Mouse (Mus musculus) Patski (cell line): ENCODE measurements around the gene Insm1. TPM values are rescaled to one million over a fixed set of nuclear protein-coding genes. Genes with fewer than 3 reads are reported as not detected.

Experiments
- ATAC-seq: fragments of 100-300 bp; one replicate; pipeline ENCODE4 v1.8.0; 2021
- CTCF ChIA-PET: fragments of 350-600 bp; sonication (Branson Sonifier 250); formaldehyde crosslinking; loops from one replicate; lab custom pipeline; 2022; ENCODE audit warnings: inconsistent platforms; lab: Charles Lee
- POLR2A ChIA-PET: fragments of 350-600 bp; sonication (Branson Sonifier 250); formaldehyde crosslinking; loops from one replicate; lab custom pipeline; 2022; ENCODE audit warnings: antibody characterized with exemption, inconsistent platforms; lab: Charles Lee
- DNase-seq: peaks from one replicate; pipeline ENCODE4 v3.0.0-alpha.2; 2011; ENCODE audit warnings: low read depth, low spot score
- H3K27me3 ChIP-seq: fragments of 371-371 bp; one replicate; pipeline ENCODE4 v1.5.1; 2021
- CTCF ChIP-seq: fragments of 100-300 bp; IDR thresholded peaks from one replicate; pipeline ENCODE4 v1.5.1; 2021
- in situ Hi-C: fragments of 300-500 bp; cut with MboI; formaldehyde crosslinking; loops from 3 replicates; pipeline ENCODE4 v1.11.1; 2018; ENCODE audit warnings: low pct_unique_long_range_greater_than_20kb, mixed read lengths
- polyA plus RNA-seq: library from polyadenylated mRNA; unstranded; gene quantifications from one replicate; pipeline ENCODE4 v1.2.3, GENCODE M21; 2021

Gene Insm1
- polyA plus RNA-seq, 1 experiment from 2014 or later: not detected

- in situ Hi-C loops: no loop called here
- no peaks in the 10 kb centered on the region for H3K27me3 ChIP-seq
- CTCF ChIA-PET: no interaction called here
- TF ChIP-seq CTCF: no peak
- ATAC-seq: no peak
- DNase-seq: no peak
- POLR2A ChIA-PET: no interaction called here
These were observed 27.3 kb downstream of the Insm1 start for GRCm38 (mm10) chr2:146249033-146249432.

- H3K27me3 ChIP-seq: no peaks in the 10 kb centered on the region
- ChIA-PET CTCF (no interaction called here), POLR2A (no interaction called here)
- no peak for ATAC-seq
- in situ Hi-C loops: no loop called here
- TF ChIP-seq CTCF: no peak
- DNase-seq: no peak
These were observed 28.6 kb downstream of the Insm1 start for GRCm38 (mm10) chr2:146250236-146250904.

GRCm38 (mm10) chr2:146254387-146254786 is 32.7 kb downstream of the Insm1 start:
- TF ChIP-seq CTCF: no peak
- in situ Hi-C loops: no loop called here
- DNase-seq (no peak), ATAC-seq (no peak)
- no peaks in the 10 kb centered on the region for H3K27me3 ChIP-seq
- ChIA-PET CTCF (interaction anchor here (1.5 kb wide), 1 partner anchor 140 kb away, joined by 3 read pairs; no protein-coding TSS in a partner anchor), POLR2A (no interaction called here)

- DNase-seq (no peak), ATAC-seq (no peak)
- CTCF ChIA-PET: interaction anchor here (0.6 to 1.6 kb wide), 5 partner anchors 9 to 159 kb away, joined by 3 to 4 read pairs (median 3); no protein-coding TSS in a partner anchor
- POLR2A ChIA-PET: interaction anchor here (1.4 kb wide), 1 partner anchor 13 kb away, joined by 3 read pairs; no protein-coding TSS in a partner anchor
- in situ Hi-C loops: no loop called here
- H3K27me3 ChIP-seq: no peaks in the 10 kb centered on the region
- no peak for TF ChIP-seq CTCF
These were observed 33.9 kb downstream of the Insm1 start for GRCm38 (mm10) chr2:146255636-146256035.

GRCm38 (mm10) chr2:146256321-146256875 is 34.7 kb downstream of the Insm1 start:
- ChIA-PET POLR2A (no interaction called here), CTCF (interaction anchor here (1.2 to 1.6 kb wide), 4 partner anchors 11 to 158 kb away, joined by 3 to 4 read pairs (median 4); no protein-coding TSS in a partner anchor)
- no peak for DNase-seq
- peak; percentile 64 for TF ChIP-seq CTCF
- in situ Hi-C loops: no loop called here
- H3K27me3 ChIP-seq: no peaks in the 10 kb centered on the region
- ATAC-seq: no peak

GRCm38 (mm10) chr2:146257037-146257436 is 35.3 kb downstream of the Insm1 start:
- ChIA-PET CTCF (interaction anchor here (0.6 to 1.6 kb wide), 6 partner anchors 10 to 299 kb away, joined by 3 to 4 read pairs (median 3); no protein-coding TSS in a partner anchor), POLR2A (no interaction called here)
- no peak for DNase-seq
- no peaks in the 10 kb centered on the region for H3K27me3 ChIP-seq
- ATAC-seq: no peak
- in situ Hi-C loops: no loop called here
- no peak for TF ChIP-seq CTCF

GRCm38 (mm10) chr2:146257609-146258008 is 35.9 kb downstream of the Insm1 start:
- peak; percentile 86 for ATAC-seq
- H3K27me3 ChIP-seq: no peaks in the 10 kb centered on the region
- peak; percentile 27 for TF ChIP-seq CTCF
- no peak for DNase-seq
- ChIA-PET POLR2A (interaction anchor here (0.6 to 0.7 kb wide), 2 partner anchors 56 to 255 kb away, joined by 3 read pairs; no protein-coding TSS in a partner anchor), CTCF (interaction anchor here (0.6 to 1.6 kb wide), 5 partner anchors 9 to 299 kb away, joined by 3 to 4 read pairs (median 3); no protein-coding TSS in a partner anchor)
- in situ Hi-C loops: no loop called here

- ATAC-seq (no peak), DNase-seq (no peak)
- in situ Hi-C loops: no loop called here
- no peaks in the 10 kb centered on the region for H3K27me3 ChIP-seq
- ChIA-PET CTCF (interaction anchor here (1.0 to 1.4 kb wide), 2 partner anchors 12 to 41 kb away, joined by 3 to 4 read pairs; no protein-coding TSS in a partner anchor), POLR2A (no interaction called here)
- no peak for TF ChIP-seq CTCF
These were observed 37.2 kb downstream of the Insm1 start for GRCm38 (mm10) chr2:146258736-146259469.

GRCm38 (mm10) chr2:146259787-146260560 is 38.3 kb downstream of the Insm1 start:
- CTCF ChIA-PET: interaction anchor here (1.4 kb wide), 1 partner anchor 40 kb away, joined by 3 read pairs; no protein-coding TSS in a partner anchor
- POLR2A ChIA-PET: no interaction called here

GRCm38 (mm10) chr2:146261146-146261545 is 39.4 kb downstream of the Insm1 start:
- ChIA-PET CTCF (interaction anchor here (1.5 kb wide), 1 partner anchor 13 kb away, joined by 4 read pairs; no protein-coding TSS in a partner anchor), POLR2A (no interaction called here)
- H3K27me3 ChIP-seq: no peaks in the 10 kb centered on the region
- ATAC-seq (no peak), DNase-seq (no peak)
- no peak for TF ChIP-seq CTCF
- in situ Hi-C loops: no loop called here

More at GRCm38 (mm10) chr2:146259787-146260560, 38.3 kb downstream of the Insm1 start:
- TF ChIP-seq CTCF: no peak
- ATAC-seq: no peak
- in situ Hi-C loops: no loop called here
- DNase-seq: no peak
- H3K27me3 ChIP-seq: no peaks in the 10 kb centered on the region
